Mouse (Mus musculus) heart, postnatal 0 days (tissue): ENCODE measurements around the gene Metap1.

Source experiments
- CTCF ChIP-seq: IDR thresholded peaks from 2 replicates; pipeline ENCODE4 v1.5.1; 2016; ENCODE audit warnings: antibody characterized with exemption, control low read depth, low read depth
- EP300 ChIP-seq: IDR thresholded peaks from 2 replicates; pipeline ENCODE4 v1.6.1; 2016; ENCODE audit warnings: antibody characterized with exemption, low read depth

- TF ChIP-seq EP300 (no peak), CTCF (no peak)
Measured at GRCm38 (mm10) chr3:138448077-138448860, 41.0 kb downstream of the Metap1 start.
